Mouse (Mus musculus) megakaryocyte, embryonic 14.5 days (primary cell): ENCODE measurements around the gene Fads3. TPM values are rescaled to one million over a fixed set of nuclear protein-coding genes. Genes with fewer than 3 reads are reported as not detected.
A peak's percentile ranks its signal among the peaks of the same experiment; 100 is the strongest.

Experiments used
- H3K27me3 ChIP-seq: replicated peaks from 2 replicates; pipeline ENCODE3; 2012; ENCODE audit warnings: inconsistent platforms
- H3K36me3 ChIP-seq: replicated peaks from 2 replicates; pipeline ENCODE3; 2012; ENCODE audit warnings: low read length, inconsistent platforms, mixed read lengths
- H3K4me1 ChIP-seq: 2 replicates; pipeline ENCODE4 v1.6.1; 2012; ENCODE audit warnings: inconsistent platforms
- H3K4me3 ChIP-seq: replicated peaks from 2 replicates; pipeline ENCODE3; 2012; ENCODE audit warnings: moderate library complexity, mild to moderate bottlenecking, inconsistent platforms
- H3K9me3 ChIP-seq: 2 replicates; pipeline ENCODE4 v1.6.1; 2012; ENCODE audit warnings: inconsistent platforms
- FLI1 ChIP-seq: IDR thresholded peaks from 2 replicates; pipeline ENCODE4 v1.6.1; 2012; ENCODE audit warnings: low read length, inconsistent platforms, mixed read lengths
- GATA1 ChIP-seq: IDR thresholded peaks from 3 replicates; pipeline ENCODE4 v1.6.1; 2012; ENCODE audit warnings: mixed read lengths, low read length, inconsistent platforms, borderline replicate concordance
- polyA plus RNA-seq: library from polyadenylated mRNA; stranded (reverse); fragments of >175 nt; gene quantifications from 2 replicates; pipeline ENCODE4 v1.2.3, GENCODE M21; 2012; ENCODE audit warnings: low replicate concordance; ENCODE audit not compliant: insufficient read depth

Gene Fads3
- polyA plus RNA-seq = 3.6 and 19.1 TPM in 2 replicates

- H3K27me3 ChIP-seq = peaks cover 56% of the 10 kb centered on the region
- H3K4me3 ChIP-seq = peak within 1 kb of the TSS; percentile 95
- TF ChIP-seq GATA1 (no peak), FLI1 (no peak)
- H3K36me3 ChIP-seq = peaks cover 30% of the 10 kb centered on the region
- H3K9me3 ChIP-seq = no peaks in the 10 kb centered on the region
- peaks cover 68% of the 10 kb centered on the region for H3K4me1 ChIP-seq
Observed at GRCm38 (mm10) chr19:10041388-10042148, at the start of gene Fads3. Gene Fads3 (plus strand): TSS chr19:10041569.

GRCm38 (mm10) chr19:9992011-9992958, 49.1 kb upstream of the Fads3 start:
- H3K4me1 ChIP-seq = peaks cover 52% of the 10 kb centered on the region
- no peaks in the 10 kb centered on the region for H3K36me3 ChIP-seq
- no peaks in the 10 kb centered on the region for H3K9me3 ChIP-seq
- TF ChIP-seq GATA1 = no peak
- no peak for TF ChIP-seq FLI1
- H3K27me3 ChIP-seq = peaks cover 23% of the 10 kb centered on the region
- no peak overlapping the region for H3K4me3 ChIP-seq

- no peaks in the 10 kb centered on the region for H3K36me3 ChIP-seq
- H3K4me3 ChIP-seq = peak overlapping the region; percentile 84
- peaks cover 43% of the 10 kb centered on the region for H3K4me1 ChIP-seq
- no peaks in the 10 kb centered on the region for H3K9me3 ChIP-seq
- peaks cover 32% of the 10 kb centered on the region for H3K27me3 ChIP-seq
- no peak for TF ChIP-seq GATA1
- TF ChIP-seq FLI1 = no peak
Observed at GRCm38 (mm10) chr19:9993036-9993656, 48.2 kb upstream of the Fads3 start.

- Histone ChIP-seq H3K9me3 (peaks cover 4% of the 10 kb centered on the region), H3K27me3 (peaks cover 52% of the 10 kb centered on the region), H3K36me3 (no peaks in the 10 kb centered on the region), H3K4me1 (peaks cover 16% of the 10 kb centered on the region), H3K4me3 (no peak overlapping the region)
- no peak for TF ChIP-seq FLI1
- TF ChIP-seq GATA1 = no peak
Observed at GRCm38 (mm10) chr19:9997204-9998062, 43.9 kb upstream of the Fads3 start.

- no peak overlapping the region for H3K4me3 ChIP-seq
- no peaks in the 10 kb centered on the region for H3K36me3 ChIP-seq
- H3K4me1 ChIP-seq = peaks cover 11% of the 10 kb centered on the region
- TF ChIP-seq FLI1 (no peak), GATA1 (no peak)
- peaks cover 48% of the 10 kb centered on the region for H3K27me3 ChIP-seq
- H3K9me3 ChIP-seq = peaks cover 10% of the 10 kb centered on the region
Observed at GRCm38 (mm10) chr19:9998063-9998416, 43.3 kb upstream of the Fads3 start.

- Histone ChIP-seq H3K36me3 (no peaks in the 10 kb centered on the region), H3K4me1 (peaks cover 5% of the 10 kb centered on the region; the same call in 1 of the 2 replicates), H3K9me3 (peaks cover 10% of the 10 kb centered on the region), H3K4me3 (no peak overlapping the region), H3K27me3 (peaks cover 46% of the 10 kb centered on the region)
- no peak for TF ChIP-seq FLI1
- TF ChIP-seq GATA1 = no peak
Observed at GRCm38 (mm10) chr19:9998736-9999486, 42.5 kb upstream of the Fads3 start.

- no peaks in the 10 kb centered on the region for H3K36me3 ChIP-seq
- peaks cover 10% of the 10 kb centered on the region for H3K9me3 ChIP-seq
- no peak overlapping the region for H3K4me3 ChIP-seq
- peaks cover 5% of the 10 kb centered on the region; the same call in 1 of the 2 replicates for H3K4me1 ChIP-seq
- TF ChIP-seq GATA1 (no peak), FLI1 (no peak)
- peaks cover 43% of the 10 kb centered on the region for H3K27me3 ChIP-seq
Observed at GRCm38 (mm10) chr19:10000330-10000729, 41.0 kb upstream of the Fads3 start.

- no peaks in the 10 kb centered on the region for H3K36me3 ChIP-seq
- TF ChIP-seq GATA1 = no peak
- TF ChIP-seq FLI1 = no peak
- H3K4me3 ChIP-seq = no peak within 1 kb of the TSS
Observed at GRCm38 (mm10) chr19:10001206-10001969, 40.0 kb upstream of the Fads3 start, which contains the start of the genes Best1 and Rab3il1. Gene Best1 (minus strand): TSS chr19:10001633. Gene Rab3il1 (plus strand): TSS chr19:10001669.

More at GRCm38 (mm10) chr19:10001206-10001969, 40.0 kb upstream of the Fads3 start, which contains the start of the genes Best1 and Rab3il1:
- Histone ChIP-seq H3K9me3 (peaks cover 10% of the 10 kb centered on the region), H3K27me3 (peaks cover 45% of the 10 kb centered on the region), H3K4me1 (peaks cover 5% of the 10 kb centered on the region; the same call in 1 of the 2 replicates)
